Mouse (Mus musculus): ENCODE results near the gene Kndc1.

Gene Kndc1

DNA sequence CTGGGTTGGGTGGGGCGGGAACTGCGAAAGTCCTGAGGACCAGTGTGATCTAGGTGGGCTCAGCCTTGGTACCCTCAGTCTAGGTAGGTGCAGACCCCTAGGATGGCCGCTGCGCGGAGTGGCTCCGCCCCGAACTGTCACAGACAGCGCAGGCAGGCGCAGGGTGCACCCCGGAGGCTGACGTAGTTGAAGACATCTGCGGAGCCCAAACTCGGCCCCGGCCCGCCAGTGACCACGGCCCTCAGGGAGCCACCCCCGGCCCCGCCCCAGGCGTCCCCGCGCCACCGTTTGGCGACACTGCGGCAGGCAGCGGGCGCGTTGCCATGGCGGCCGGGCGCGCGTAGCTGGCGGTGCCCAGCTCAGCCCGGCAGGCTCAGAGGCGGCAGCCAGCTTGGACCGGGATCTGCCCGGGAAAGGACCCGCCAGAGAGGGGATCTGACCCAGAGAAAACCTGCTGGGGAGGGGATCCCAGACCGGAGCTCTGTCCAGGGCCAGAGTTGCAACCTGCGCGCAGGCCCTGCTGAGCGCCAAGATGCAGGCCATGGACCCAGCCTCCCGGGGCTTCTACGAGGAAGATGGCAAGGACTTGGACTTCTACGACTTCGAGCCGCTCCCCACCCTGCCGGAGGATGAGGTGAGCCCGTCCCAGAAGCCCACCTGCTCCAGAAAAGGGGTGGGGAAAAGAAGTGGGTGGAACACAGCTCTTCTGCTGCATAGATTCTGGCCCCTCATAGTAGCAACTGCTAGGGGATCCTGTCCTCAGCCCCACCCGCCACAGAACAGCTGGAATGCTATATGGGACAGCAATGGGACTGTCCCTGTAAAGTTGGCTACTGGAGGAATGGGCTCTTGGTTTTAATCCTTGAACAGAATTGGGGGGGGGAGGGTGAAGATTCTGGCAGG, at the start of gene Kndc1:
Gene Kndc1 (plus strand): TSS at position 42 of the 903 bp plus-strand sequence.
- no peak for DNase-seq (ENCODE audit: low read depth, low spot score)

DNA sequence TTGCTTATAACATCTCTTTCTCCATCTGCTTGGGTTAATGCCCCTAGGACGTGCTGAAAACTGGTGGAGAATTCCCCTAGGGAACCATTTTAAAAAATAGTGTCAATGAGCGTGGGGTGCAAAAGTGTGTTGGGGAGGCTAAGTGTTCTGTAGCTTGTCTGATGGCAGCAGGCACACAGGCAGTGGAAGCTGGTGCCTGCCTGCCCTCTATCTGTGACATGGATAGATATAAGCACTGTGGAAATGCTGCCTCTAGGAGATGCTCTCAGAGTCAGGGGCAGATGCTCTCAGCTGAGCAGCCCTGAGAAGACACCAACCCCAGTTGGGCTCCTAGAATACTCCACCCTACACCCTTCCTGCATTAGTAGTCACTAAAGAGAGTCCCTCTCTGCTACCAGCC, 49.4 kb upstream of the Kndc1 start:
- no peak for DNase-seq (ENCODE audit: low read depth, low spot score)

DNA sequence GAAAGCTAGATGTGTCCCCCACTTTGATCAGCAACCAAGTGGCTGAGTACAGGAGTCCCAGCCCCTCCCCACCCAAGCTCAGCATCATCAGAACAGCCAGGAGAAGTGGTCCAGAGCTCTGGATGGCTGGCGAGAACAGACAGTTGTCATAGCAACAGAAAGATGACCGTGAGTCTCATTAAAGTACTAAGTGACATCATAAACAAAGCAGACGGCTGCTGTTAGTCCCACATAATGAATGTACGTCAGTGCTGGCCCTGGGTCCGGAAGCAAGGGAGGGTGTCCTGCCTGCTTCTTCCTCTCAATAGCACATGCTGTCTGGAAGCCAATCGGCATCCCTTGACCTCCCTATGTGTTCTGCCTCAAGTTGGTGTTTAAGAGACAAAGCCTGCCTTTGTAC, 44.3 kb upstream of the Kndc1 start:
- no peak for DNase-seq (ENCODE audit: low read depth, low spot score)

DNA sequence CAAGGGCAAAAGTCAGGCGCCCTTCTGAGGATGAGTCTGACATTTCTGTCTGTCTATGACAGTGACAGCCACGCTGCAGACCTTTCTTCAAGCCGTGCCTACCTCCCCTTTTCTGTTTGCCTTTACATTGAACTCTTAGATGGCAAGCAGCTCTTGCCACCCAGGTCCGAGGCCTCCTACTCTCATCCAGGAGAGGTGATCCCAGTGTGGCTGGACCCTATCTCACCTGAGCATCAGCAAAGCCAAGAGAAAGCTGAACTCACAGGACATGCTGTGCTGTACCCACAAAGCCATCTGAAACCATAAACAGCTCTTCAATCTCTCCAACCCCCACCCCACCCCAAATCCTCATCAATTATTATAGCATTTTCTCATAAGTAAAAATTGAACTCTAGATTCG, 43.8 kb upstream of the Kndc1 start:
- no peak for DNase-seq (ENCODE audit: low read depth, low spot score)

DNA sequence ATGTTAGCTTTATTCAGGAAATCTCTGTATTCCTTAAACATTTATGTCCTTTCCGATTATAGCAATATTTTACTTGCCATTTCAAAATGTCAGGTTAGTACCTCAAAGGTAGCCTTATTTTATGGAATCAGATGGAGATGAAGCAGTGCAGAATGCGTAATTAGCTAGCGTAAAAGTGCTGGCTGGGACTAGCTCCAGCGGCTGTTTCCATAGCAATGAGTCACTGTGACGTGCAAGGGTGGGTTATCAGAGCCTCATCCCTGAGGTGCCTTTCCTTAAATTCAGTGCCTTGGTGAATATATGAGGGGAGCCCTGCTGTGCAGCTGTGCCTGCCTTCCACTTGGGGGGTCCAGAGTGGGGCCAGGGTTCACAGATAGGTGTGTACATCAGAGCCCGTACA, 43.4 kb upstream of the Kndc1 start:
- DNase-seq (ENCODE audit: low read depth, low spot score), result no peak

DNA sequence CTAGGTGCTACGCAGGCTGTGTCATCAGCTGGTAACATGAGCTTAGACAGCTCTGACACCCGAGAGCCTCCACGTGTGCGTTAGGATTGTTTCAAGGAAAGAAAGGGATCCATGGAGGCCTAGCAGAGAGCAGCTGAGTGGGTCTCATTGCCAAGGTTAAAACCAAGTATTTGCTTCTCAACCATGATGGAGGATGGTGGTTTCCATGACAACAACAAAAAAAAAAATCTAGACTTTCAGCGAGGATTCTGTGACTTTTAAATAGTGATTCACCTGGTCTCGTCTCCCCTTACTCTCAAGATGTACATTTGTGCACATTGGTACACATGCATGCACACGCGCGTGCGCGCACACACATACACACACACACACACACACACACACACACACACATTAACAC, 39.2 kb upstream of the Kndc1 start:
- no peak for DNase-seq (ENCODE audit: low read depth, low spot score)

DNA sequence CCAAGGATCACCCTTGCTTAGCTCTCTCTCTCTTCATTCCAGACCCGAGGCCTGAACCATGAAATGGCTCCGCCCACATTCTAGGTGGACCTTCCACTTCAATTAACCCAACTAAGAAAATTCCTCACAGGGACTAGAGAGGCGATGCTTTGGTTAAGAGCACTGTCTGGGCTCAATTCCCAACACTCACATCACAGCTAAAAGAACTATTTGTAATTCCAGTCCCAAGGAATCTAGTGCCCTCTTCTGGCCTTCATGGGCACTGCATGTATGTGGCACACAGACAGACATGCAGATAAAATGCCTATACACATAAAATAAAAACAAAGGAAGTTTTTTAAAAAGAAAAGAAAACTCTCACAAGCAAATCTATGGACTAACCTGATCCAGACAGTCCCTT, 33.1 kb upstream of the Kndc1 start:
- peak; percentile 56 for DNase-seq (ENCODE audit: low read depth, low spot score)

DNA sequence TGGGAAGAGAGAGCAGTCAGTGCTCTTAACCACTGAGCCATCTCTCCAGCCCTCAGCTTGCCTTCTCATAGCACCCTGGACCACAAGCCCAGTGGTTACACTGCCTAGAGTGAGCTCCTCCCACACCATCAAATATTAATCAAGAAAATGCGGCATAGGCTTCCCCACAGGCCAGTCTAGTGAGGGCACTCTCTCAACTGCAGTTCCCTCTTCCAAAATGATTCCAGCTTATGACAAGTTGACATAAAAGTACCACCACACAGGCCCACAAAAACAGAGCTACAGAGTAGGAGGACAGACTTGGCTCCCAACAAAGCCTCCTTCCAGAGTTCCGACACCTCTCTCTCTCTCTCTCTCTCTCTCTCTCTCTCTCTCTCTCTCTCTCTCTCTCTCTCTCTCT, 31.4 kb upstream of the Kndc1 start:
- DNase-seq (ENCODE audit: low read depth, low spot score), result no peak

DNA sequence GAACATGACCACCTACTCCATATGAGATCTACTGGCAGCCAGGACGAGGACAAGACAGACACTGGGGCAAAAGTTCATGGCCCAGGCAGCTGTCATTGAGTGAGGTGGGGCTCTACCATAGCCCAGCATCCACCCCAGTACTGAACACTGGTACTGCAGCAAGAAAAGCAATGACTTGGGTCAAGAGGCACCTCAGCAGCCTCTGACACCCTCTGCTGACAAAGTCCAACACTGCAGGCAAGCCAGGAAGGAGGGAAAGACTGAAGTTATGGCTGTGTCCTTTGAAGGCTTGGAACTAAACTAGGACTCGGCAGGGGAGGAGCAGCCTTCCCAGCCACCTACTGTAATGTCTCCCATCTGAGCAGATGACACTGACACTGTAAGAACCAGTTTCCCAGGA, 30.2 kb upstream of the Kndc1 start:
- DNase-seq (ENCODE audit: low read depth, low spot score), result no peak

DNA sequence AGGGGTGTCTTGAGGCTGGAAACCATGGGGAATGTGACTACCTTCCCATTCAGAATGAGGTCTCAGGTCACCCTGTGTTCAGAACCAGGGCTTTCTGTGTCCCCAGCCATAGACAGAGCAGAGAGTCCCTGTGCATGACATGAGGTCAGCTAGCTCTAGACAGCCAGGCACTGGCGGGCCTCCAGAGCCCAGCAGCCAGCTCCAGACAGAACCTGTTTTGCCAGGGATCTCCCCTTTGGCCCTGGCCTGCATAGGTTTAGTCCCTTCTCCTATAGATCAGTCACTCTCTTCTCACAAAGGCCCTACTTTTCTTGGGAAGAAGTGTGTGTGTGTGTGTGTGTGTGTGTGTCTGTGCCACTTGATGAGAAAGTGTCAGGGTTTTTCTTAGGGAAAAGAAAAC, 29.6 kb upstream of the Kndc1 start:
- DNase-seq (ENCODE audit: low read depth, low spot score), result no peak

DNA sequence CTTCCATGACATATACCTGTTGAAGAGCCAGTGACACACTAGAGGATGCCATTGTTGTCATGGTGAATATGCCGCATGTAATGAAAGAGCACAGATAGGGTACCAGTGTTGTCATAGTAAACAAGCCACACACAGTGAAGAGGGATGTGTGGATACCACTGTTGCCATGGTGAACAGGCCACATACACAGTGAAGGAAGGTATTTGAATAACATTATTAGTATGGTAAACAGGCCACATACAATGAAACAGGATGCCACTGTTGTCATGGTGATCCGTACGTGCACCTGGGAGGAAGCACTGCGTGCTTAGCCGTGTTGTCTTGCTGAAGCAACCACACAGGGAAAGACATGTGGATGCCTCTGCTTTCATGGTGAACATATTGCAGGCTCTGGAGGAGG, 23.5 kb upstream of the Kndc1 start:
- DNase-seq (ENCODE audit: low read depth, low spot score), result no peak

DNA sequence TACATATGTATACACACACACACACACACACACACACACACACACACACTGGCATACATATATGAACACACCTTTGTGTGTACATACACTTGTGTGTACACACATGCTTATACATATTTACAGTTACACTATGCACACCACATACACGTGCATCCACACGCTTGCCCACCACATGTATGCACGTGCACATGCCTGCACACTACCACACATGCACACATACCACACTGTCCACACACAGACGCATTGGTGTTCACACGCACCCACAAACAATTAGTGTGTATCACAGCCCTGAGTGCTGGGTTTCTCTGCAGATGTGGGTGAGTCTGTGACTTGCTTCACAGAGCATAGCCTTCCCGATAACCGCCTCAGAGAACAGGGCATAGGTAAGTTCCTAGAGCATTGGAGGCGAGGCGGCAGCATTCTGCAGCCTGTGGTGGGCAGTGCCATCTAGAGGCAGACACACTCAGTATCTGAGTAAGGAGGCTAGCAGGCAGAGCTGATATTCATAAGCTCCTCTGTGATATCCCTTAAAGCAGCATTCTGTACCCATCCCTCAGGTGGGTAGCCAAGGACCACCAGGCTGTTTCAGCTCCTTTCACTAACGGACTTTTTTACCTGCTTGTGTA, 17.2 kb upstream of the Kndc1 start:
- no peak for DNase-seq (ENCODE audit: low read depth, low spot score)

DNA sequence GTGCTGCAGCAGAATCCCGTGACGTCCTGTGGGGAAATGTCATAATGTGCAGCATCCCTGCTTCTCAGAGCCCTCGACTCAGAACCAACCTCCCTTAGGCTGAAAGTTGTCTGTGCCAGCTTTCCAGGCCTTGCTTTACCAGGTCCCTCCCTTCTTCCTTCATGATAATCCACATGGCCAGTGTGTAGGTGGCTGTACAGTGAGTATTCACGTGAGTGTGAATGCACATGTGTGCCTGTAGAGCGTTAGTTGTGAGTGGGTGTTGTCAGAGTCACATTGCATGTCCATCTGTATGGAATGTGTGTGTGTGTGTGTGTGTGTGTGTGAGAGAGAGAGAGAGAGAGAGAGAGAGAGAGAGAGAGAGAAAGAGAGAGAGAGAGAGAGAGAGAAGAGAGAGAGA, 16.4 kb upstream of the Kndc1 start:
- no peak for DNase-seq (ENCODE audit: low read depth, low spot score)

DNA sequence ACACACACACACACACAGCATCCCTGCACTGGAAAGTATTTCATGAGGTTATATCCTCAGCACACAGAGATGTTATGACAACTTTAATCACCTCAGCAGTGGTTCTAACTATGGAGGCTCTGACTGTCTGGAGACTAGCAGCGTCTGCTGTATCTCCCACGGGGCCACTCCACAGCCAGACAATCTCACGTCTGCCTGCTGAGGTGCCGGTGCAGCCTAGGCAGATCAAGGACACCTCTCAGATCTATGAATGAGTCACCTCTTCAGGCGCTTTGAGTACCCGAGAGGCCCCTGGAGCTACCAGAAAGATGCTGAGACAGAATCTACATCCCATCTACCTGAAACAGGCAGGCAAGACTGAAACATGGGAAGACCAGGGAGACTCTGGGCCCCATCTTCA, 15.9 kb upstream of the Kndc1 start:
- no peak for DNase-seq (ENCODE audit: low read depth, low spot score)

DNA sequence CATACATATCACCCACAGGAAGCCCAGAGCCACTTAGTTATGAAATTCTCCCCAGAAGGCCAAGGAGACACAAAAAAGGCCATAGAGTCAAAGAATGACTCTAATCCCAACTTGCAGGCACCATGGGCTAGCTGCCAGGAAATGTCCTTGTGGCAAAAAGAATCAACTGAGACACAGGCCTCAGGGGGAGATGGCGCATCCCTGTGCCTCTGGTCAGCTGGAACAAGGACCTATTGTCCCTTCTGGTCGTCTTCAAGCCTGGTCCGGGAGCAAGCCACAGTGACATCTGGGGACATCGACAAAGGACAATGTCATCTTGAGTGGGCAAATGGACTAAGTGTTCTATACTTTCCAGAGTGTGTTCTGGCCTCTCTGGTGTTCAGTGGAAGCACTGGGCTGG, 11.0 kb upstream of the Kndc1 start:
- no peak for DNase-seq (ENCODE audit: low read depth, low spot score)

DNA sequence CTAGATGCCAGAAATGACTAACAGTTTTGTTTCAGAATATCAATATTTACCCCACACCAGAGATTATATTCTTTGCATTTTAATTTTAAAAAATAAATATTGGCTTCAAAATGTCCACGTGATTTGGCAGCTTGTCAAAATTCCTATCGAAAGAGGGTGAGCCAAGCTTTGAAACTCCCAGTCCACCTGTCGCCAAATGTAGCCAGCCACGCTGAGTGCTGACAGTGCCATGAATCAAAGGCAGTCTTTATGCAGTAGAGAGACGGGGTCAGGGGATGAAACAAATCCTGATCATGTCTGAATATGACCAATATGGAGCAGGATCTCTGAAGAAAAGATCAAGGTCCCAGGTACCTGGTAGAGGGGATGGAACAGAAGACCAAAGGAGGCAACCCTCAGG, 2.7 kb upstream of the Kndc1 start:
- no peak for DNase-seq (ENCODE audit: low read depth, low spot score)

DNA sequence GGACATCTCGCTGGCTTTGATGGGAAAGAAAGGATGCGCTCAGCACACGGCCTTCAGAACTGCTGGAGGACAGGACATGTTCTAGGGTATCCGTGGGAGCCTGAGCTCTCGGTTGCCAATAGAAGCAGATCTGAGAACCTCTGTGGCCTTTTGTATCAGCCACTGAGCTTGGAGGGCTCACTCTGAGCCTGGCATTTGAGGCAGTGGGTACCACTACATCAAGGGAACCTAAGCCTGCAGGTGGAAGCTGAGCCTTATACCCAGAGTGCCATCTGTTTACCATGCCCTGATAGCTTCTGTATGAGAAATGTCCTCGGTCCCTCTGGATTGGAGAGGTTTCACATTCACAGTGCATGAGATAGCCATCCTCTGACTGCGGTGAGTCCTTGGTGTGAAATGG, 1.8 kb downstream of the Kndc1 start:
- DNase-seq (ENCODE audit: low read depth, low spot score), result no peak

DNA sequence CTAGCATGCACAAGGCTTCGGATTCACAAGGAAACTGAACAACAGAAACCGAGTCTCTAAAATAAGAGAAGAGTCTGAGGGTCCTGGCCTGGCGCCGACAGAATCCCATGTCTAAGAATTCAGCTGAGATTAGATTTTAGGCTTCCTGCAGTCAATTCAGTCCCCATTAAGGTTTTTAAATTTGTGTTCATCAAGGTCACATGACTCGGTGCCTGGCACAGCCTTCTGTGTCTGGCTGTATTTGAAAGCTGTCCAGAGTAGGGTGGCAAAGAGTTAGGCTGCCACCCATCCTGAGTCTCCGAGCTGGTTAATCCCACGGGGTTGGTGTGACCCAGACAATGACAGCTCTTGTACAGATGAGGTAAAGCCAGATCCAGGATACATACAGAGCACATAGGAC, 2.3 kb downstream of the Kndc1 start:
- no peak for DNase-seq (ENCODE audit: low read depth, low spot score)

DNA sequence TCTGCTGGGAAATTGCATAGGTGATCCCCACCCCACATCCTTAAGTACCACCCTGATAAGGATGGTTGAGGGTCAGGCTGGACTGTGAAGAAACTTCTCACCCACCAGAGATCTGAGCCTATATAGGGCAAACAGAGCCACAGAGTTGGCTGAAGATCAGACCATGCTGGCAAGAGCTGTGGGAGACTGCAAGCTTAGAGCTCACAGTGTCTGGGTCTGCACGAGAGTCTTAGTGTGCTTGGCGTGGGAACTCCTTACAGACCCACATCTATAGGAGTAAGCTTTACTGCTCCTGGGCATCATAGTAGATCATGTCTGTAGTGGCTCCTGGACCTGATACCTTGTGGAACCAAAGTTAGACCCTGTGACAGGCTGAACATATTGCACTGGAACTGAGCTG, 4.1 kb downstream of the Kndc1 start:
- no peak for DNase-seq (ENCODE audit: low read depth, low spot score)

DNA sequence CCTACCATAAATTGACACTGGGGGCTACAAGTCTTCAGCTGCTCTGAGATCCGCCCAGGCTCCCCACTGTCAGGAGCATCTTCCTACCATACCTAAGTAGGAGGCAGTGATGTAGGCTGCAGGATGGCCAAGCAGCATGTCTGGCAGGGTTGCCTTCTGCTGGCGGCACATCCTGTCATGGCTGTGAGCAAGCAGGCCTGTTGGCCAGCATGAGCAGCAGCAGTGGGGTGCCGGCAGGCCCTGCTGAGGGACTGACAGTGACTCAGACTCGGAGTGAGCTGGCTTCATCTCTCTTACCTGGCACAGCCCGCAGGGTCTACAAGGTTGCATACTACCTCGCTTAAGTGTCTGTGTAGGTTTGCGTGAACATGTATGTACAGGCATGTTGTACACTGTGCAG, 5.0 kb downstream of the Kndc1 start:
- no peak for DNase-seq (ENCODE audit: low read depth, low spot score)

DNA sequence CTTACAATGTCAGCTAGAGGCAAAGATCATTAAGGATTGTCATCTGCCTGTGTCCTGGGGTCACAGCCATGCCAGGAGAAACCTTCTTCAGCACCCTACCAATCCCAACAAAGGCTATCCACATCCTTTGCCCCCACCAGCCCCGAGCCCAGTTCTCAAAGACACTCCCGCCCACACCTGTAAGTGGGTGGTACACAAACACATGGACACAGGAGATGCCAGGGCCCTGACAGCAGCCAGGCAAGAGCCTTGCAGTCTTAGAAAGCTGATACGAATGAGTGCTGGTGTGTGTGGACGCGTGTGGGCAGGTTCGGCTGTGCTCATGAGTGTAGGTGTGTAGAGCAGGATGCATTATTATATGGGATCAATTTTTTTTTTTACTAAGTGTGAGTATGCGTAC, 6.0 kb downstream of the Kndc1 start:
- no peak for DNase-seq (ENCODE audit: low read depth, low spot score)

DNA sequence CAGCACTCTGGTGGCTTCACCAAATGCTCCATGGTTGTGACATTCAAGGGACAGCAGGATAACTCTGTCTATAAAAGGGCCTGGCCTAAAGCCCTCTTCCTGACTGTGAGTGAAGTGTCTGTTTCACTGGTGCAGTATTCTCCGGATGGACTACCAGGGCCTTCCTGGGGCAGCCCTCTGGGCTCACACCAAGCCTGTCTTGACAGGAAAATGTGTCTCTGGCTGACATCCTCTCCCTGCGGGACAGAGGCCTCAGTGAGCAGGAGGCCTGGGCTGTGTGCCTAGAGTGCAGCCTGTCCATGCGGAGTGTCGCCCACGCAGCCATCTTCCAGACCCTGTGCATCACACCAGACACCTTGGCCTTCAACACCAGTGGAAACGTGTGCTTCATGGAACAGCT, 6.4 kb downstream of the Kndc1 start:
- DNase-seq (ENCODE audit: low read depth, low spot score), result no peak

DNA sequence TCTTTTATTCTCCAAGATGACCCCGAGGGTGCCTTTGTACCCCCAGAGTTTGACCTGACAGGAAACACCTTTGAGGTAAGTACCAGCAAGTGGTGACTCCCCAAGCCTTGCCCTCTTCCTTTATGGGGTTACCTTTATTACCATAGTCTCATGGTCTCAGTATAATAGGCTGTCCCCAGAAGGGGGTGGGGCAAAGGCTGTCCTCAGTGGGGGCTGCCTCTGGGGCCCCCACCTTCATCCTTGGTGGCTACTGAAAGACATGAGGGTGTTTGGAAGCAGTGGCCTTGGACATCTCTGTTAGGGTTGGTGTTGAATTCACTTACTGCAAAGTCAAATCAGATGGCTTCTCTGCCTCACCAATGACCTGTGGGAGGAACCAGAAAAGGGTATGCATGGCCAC, 7.5 kb downstream of the Kndc1 start:
- no peak for DNase-seq (ENCODE audit: low read depth, low spot score)
